8 mouse cellular contexts compared by ENCODE assay signal in genomic region chr2:75658727-75659628, GRCm38 (mm10). TPM values are rescaled to one million over a fixed set of nuclear protein-coding genes. Genes with fewer than 3 reads are reported as not detected.
DNase-seq lines count a peak whose midpoint lies in the region; ATAC-seq lines count a peak whose summit lies in the region.

Hnrnpa3 (plus strand) TSS chr2:75659261.

- peak within 1 kb of the TSS; percentile 99 for H3K9ac ChIP-seq in intestine, embryonic 14.5 days (ENCODE audit: low read length)

- H3K9me3 ChIP-seq in intestine, embryonic 14.5 days (ENCODE audit: control insufficient read depth, low read length), result no peaks in the 10 kb centered on the region

- peaks cover 33% of the 10 kb centered on the region for H3K36me3 ChIP-seq in intestine, embryonic 14.5 days (ENCODE audit: control insufficient read depth, insufficient read depth, low read length)

- H3K4me2 ChIP-seq in intestine, embryonic 14.5 days (ENCODE audit: low read length), result peak within 1 kb of the TSS; percentile 71

- H3K27ac ChIP-seq in intestine, embryonic 14.5 days (ENCODE audit: low read depth), result peak within 1 kb of the TSS; percentile 97

- peak; percentile 99 to 100 for DNase-seq in adrenal gland, adult (ENCODE audit: inconsistent age in 2 of 2, low spot score in 1 of 2)
- DNase-seq in embryo, embryonic 10.5 days (ENCODE audit: low spot score), result peak; percentile 99
- DNase-seq in gastrocnemius, postnatal 14 days, result peak; percentile 99
- peak; percentile 99 for DNase-seq in intestine, embryonic 14.5 days (ENCODE audit: low spot score)
- DNase-seq in left cerebral cortex, postnatal 14 days (ENCODE audit: low spot score in 2 of 2), result peak; percentile 99
- peak; percentile 100 for DNase-seq in mesoderm, embryonic 11.5 days (ENCODE audit: low read depth, low spot score)
- peak; percentile 99 for DNase-seq in right cerebral cortex, postnatal 36 days (ENCODE audit: low spot score in 2 of 2)
- DNase-seq in yolk sac, embryonic 10.5 days (ENCODE audit: low spot score), result peak; percentile 99

- peaks cover 14% of the 10 kb centered on the region; the same call in 1 of the 2 replicates for H3K4me1 ChIP-seq in intestine, embryonic 14.5 days (replicated peaks; ENCODE audit: control insufficient read depth, insufficient read depth, low read length)

- peak; percentile 92 for ATAC-seq in intestine, embryonic 14.5 days (replicated peaks; ENCODE audit: low FRiP score, low TSS enrichment, low read depth)

- under 1% methylated on average over 86 of the region's 102 CpGs for WGBS in intestine, embryonic 14.5 days

- peak within 1 kb of the TSS; percentile 97 for H3K4me3 ChIP-seq in intestine, embryonic 14.5 days (ENCODE audit: low read depth, low read length)

- H3K27me3 ChIP-seq in intestine, embryonic 14.5 days (replicated peaks; ENCODE audit: control insufficient read depth, insufficient read depth, low read length), result no peaks in the 10 kb centered on the region

- intact Hi-C loops in gastrocnemius, postnatal 14 days (cut with DNase I; ENCODE audit: low total_unique reads), result no loop called here
- intact Hi-C loops in left cerebral cortex, postnatal 14 days (cut with DNase I), result loop anchor here (5.0 kb wide), 1 partner anchor 52 kb away; no protein-coding TSS in a partner anchor

RNA-seq across cellular contexts. Expression of gene Hnrnpa3, which starts in this region (rescaled TPM):
- 100 to 1,000 TPM; 144 to 187 TPM for total RNA-seq in gastrocnemius, postnatal 14 days (2021)
- polyA plus RNA-seq in intestine, embryonic 14.5 days (2014; fragmentation: Nextera tagmentation; extraction: Ambion mirVana), result 230 TPM in 2 replicates
- 100 to 1,000 TPM; 263 to 314 TPM for total RNA-seq in left cerebral cortex, postnatal 14 days (2021)

Comparison
In these comparisons a context has a peak if more than half of its experiments do, and no peak if none do; other contexts are left out.
1. Peak in every context shown above with its lines: DNase-seq, ATAC-seq, H3K4me3 ChIP-seq and H3K27ac ChIP-seq.